Mouse (Mus musculus): ENCODE data around the gene Cbx1.
"Not testable (repeated sequence)": the region's sequence is repeated elsewhere in the genome, so short reads cannot be mapped to it uniquely, and the experiment has no call there.

DNA sequence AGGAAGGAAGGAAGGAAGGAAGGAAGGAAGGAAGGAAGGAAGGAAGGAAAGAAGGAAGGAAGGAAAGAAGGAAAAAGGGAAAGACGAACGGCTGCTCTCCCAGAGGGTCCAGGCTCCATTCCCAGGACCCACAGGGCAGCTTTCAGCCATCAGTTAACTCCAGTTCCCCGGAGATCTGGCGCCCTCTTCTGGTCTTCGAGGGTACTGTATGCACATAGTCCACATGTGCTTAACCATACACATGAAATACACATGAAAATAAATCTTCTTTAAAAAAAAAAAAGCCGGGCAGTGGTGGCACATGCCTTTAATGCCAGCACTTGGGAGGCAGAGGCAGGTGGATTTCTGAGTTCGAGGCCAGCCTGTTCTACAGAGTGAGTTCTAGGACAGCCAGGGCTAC, 4.1 kb upstream of the Cbx1 start:
- peak; percentile 71 for TF ChIP-seq CTCF (IDR thresholded peaks at IDR 0.05; ENCODE audit: low read depth, low read length)
- TF ChIP-seq POLR2A (IDR thresholded peaks at IDR 0.05; ENCODE audit: extremely low read depth, insufficient read depth, low read length) = not testable (repeated sequence)
